Mouse (Mus musculus): ENCODE data around the gene P2ry4. TPM values are rescaled to one million over a fixed set of nuclear protein-coding genes. Genes with fewer than 3 reads are reported as not detected.

The P2ry4 gene
- total and polyA plus RNA-seq, 3 experiments, result 0.05 TPM; not detected in 2

DNA sequence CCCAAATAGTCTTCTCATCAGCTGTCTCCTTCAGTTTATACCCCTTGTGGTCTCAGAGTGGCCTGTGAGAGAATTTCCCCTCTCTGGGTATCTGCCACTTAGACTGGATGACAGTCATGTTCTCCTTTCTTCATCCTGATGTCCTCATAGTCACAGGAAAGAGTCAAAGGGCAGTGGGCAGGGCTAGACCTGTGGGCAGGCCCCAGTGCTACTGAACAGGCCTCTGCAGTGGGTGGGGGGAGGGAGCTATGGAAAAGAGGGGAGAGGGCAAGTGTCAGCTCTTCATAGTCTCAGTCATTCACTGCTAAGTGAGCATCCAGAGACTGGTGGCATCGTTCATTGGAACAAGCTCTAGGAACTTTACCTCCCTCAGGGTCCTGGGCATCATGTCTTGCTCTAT, 22.7 kb downstream of the P2ry4 start, which contains the start of gene Awat1:
TSS of gene Awat1 (plus strand) at position 301 of the 400 bp plus-strand sequence.
- Histone ChIP-seq H3K9me3 (replicated peaks) (no peaks in the 10 kb centered on the region), H3K4me1 (ENCODE audit: insufficient read depth, low read depth, low read length) (no peaks in the 10 kb centered on the region), H3K27me3 (ENCODE audit: insufficient read depth, low read length) (no peaks in the 10 kb centered on the region), H3K4me3 (ENCODE audit: low read depth, low read length) (no peak within 1 kb of the TSS), H3K36me3 (replicated peaks) (no peaks in the 10 kb centered on the region)
- DNase-seq (ENCODE audit: low spot score) (no peak), ATAC-seq (ENCODE audit: extremely low read depth, insufficient number of reproducible peaks, low FRiP score, poor library complexity, severe bottlenecking) (no peak)
- TF ChIP-seq TAL1 (conservative IDR thresholded peaks at IDR 0.05; ENCODE audit: low read depth, low read length), result no peak
- TF ChIP-seq GATA2 (IDR thresholded peaks at IDR 0.05; ENCODE audit: borderline replicate concordance, low read depth, low read length), result no peak

DNA sequence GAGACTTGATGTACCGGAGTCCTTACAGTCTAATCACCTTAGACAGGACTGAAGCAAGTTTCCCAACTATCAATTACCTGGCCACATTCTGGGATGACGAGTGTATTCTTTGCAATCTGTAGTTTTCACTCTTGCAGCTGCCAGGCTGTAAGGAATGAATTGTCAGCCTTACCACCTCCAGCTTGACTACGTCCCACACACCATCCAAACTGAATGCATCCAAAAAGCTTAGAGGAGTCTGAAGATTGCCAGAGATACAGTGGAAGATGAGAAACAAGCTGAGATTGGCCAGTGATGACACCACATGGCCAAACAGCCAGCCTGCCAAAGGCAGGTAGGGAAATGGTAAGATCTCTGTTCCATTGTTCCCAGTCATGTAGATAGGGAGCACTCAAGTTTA, 29.0 kb downstream of the P2ry4 start:
- H3K36me3 ChIP-seq (replicated peaks), result no peaks in the 10 kb centered on the region
- H3K4me1 ChIP-seq (ENCODE audit: insufficient read depth, low read depth, low read length), result no peaks in the 10 kb centered on the region
- DNase-seq (ENCODE audit: low spot score), result no peak
- H3K27me3 ChIP-seq (ENCODE audit: insufficient read depth, low read length), result no peaks in the 10 kb centered on the region
- H3K4me3 ChIP-seq (ENCODE audit: low read depth, low read length), result no peak overlapping the region
- no peak for ATAC-seq (ENCODE audit: extremely low read depth, insufficient number of reproducible peaks, low FRiP score, poor library complexity, severe bottlenecking)
- TF ChIP-seq TAL1 (conservative IDR thresholded peaks at IDR 0.05; ENCODE audit: low read depth, low read length) (no peak), POLR2AphosphoS5 (IDR thresholded peaks at IDR 0.05; ENCODE audit: insufficient replicate concordance, low read depth, low read length) (no peak), CTCF (IDR thresholded peaks at IDR 0.05; ENCODE audit: low read depth, low read length) (no peak)
- H3K9me3 ChIP-seq (replicated peaks), result no peaks in the 10 kb centered on the region

GRCm38 (mm10) chrX:100556026-100556425, 38.6 kb downstream of the P2ry4 start:
- no peaks in the 10 kb centered on the region for H3K36me3 ChIP-seq (replicated peaks)
- ATAC-seq (ENCODE audit: extremely low read depth, insufficient number of reproducible peaks, low FRiP score, poor library complexity, severe bottlenecking) (no peak), DNase-seq (ENCODE audit: low spot score) (no peak)
- H3K4me1 ChIP-seq (ENCODE audit: insufficient read depth, low read depth, low read length), result no peaks in the 10 kb centered on the region
- no peaks in the 10 kb centered on the region for H3K9me3 ChIP-seq (replicated peaks)
- no peak overlapping the region for H3K4me3 ChIP-seq (ENCODE audit: low read depth, low read length)
- peaks cover 5% of the 10 kb centered on the region for H3K27me3 ChIP-seq (ENCODE audit: insufficient read depth, low read length)
- TF ChIP-seq TAL1 (conservative IDR thresholded peaks at IDR 0.05; ENCODE audit: low read depth, low read length) (no peak), GATA1 (IDR thresholded peaks at IDR 0.05; ENCODE audit: borderline replicate concordance, low read length) (no peak), CTCF (IDR thresholded peaks at IDR 0.05; ENCODE audit: low read depth, low read length) (no peak), POLR2AphosphoS5 (IDR thresholded peaks at IDR 0.05; ENCODE audit: insufficient replicate concordance, low read depth, low read length) (no peak), GATA2 (IDR thresholded peaks at IDR 0.05; ENCODE audit: borderline replicate concordance, low read depth, low read length) (no peak)

Other genes starting within 250 kb of the P2ry4 start
- gene Otud6a, start 165.9 kb downstream of the P2ry4 start, total RNA-seq (2014; fragmentation: Nextera tagmentation), result not detected in 2 replicates
- gene Otud6a, start 165.9 kb downstream of the P2ry4 start, total RNA-seq (2017), result 0.33 TPM in 1 of 2 replicates, not detected in the other
- not detected in 2 replicates for gene Otud6a, start 165.9 kb downstream of the P2ry4 start, polyA plus RNA-seq (2012)
- 0.73 and 2.0 TPM in 2 replicates for gene Awat2, start 152.2 kb downstream of the P2ry4 start, total RNA-seq (2014; fragmentation: Nextera tagmentation)
- gene Awat2, start 152.2 kb downstream of the P2ry4 start, total RNA-seq (2017), result 0.82 and 1.0 TPM in 2 replicates
- 0.08 TPM in 1 of 2 replicates, not detected in the other for gene Awat2, start 152.2 kb downstream of the P2ry4 start, polyA plus RNA-seq (2012)
- 63.3 and 72.2 TPM in 2 replicates for gene Igbp1, start 100.6 kb downstream of the P2ry4 start, total RNA-seq (2014; fragmentation: Nextera tagmentation)
- gene Igbp1, start 100.6 kb downstream of the P2ry4 start, total RNA-seq (2017), result 103 and 104 TPM in 2 replicates
- 18.7 and 20.7 TPM in 2 replicates for gene Igbp1, start 100.6 kb downstream of the P2ry4 start, polyA plus RNA-seq (2012)
- gene Dgat2l6, start 70.0 kb downstream of the P2ry4 start, total RNA-seq (2014; fragmentation: Nextera tagmentation), result not detected in 2 replicates
- 0.11 and 0.12 TPM in 2 replicates for gene Dgat2l6, start 70.0 kb downstream of the P2ry4 start, total RNA-seq (2017)
- gene Dgat2l6, start 70.0 kb downstream of the P2ry4 start, polyA plus RNA-seq (2012), result not detected in 2 replicates
- not detected in 2 replicates for gene Awat1, start 22.6 kb downstream of the P2ry4 start, total RNA-seq (2014; fragmentation: Nextera tagmentation)
- gene Awat1, start 22.6 kb downstream of the P2ry4 start, total RNA-seq (2017), result 0.12 TPM in 1 of 2 replicates, not detected in the other
- gene Awat1, start 22.6 kb downstream of the P2ry4 start, polyA plus RNA-seq (2012), result not detected in 2 replicates
- gene Arr3, start 10.6 kb upstream of the P2ry4 start, total RNA-seq (2014; fragmentation: Nextera tagmentation), result not detected in 2 replicates
- gene Arr3, start 10.6 kb upstream of the P2ry4 start, total RNA-seq (2017), result 0.38 TPM in 1 of 2 replicates, not detected in the other
- gene Arr3, start 10.6 kb upstream of the P2ry4 start, polyA plus RNA-seq (2012), result not detected in 2 replicates
- gene Kif4, start 30.9 kb upstream of the P2ry4 start, total RNA-seq (2014; fragmentation: Nextera tagmentation), result 66.0 and 77.6 TPM in 2 replicates
- gene Kif4, start 30.9 kb upstream of the P2ry4 start, total RNA-seq (2017), result 51.2 and 64.4 TPM in 2 replicates
- 3.5 and 3.6 TPM in 2 replicates for gene Kif4, start 30.9 kb upstream of the P2ry4 start, polyA plus RNA-seq (2012)
- 52.7 and 58.3 TPM in 2 replicates for gene Pdzd11, start 31.7 kb upstream of the P2ry4 start, total RNA-seq (2014; fragmentation: Nextera tagmentation)
- 37.0 and 39.0 TPM in 2 replicates for gene Pdzd11, start 31.7 kb upstream of the P2ry4 start, total RNA-seq (2017)
- gene Pdzd11, start 31.7 kb upstream of the P2ry4 start, polyA plus RNA-seq (2012), result 4.2 and 8.4 TPM in 2 replicates
- not detected in 2 replicates for gene Gdpd2, start 135.0 kb upstream of the P2ry4 start, total RNA-seq (2014; fragmentation: Nextera tagmentation)
- gene Gdpd2, start 135.0 kb upstream of the P2ry4 start, total RNA-seq (2017), result 0.16 TPM in 1 of 2 replicates, not detected in the other
- gene Gdpd2, start 135.0 kb upstream of the P2ry4 start, polyA plus RNA-seq (2012), result not detected in 2 replicates
- not detected in 2 replicates for gene Dlg3, start 172.9 kb upstream of the P2ry4 start, total RNA-seq (2014; fragmentation: Nextera tagmentation)
- 0.05 TPM in 1 of 2 replicates, not detected in the other for gene Dlg3, start 172.9 kb upstream of the P2ry4 start, total RNA-seq (2017)
- not detected in 2 replicates for gene Dlg3, start 172.9 kb upstream of the P2ry4 start, polyA plus RNA-seq (2012)